8 mouse cellular contexts compared by ENCODE assay signal in the genomic region with DNA sequence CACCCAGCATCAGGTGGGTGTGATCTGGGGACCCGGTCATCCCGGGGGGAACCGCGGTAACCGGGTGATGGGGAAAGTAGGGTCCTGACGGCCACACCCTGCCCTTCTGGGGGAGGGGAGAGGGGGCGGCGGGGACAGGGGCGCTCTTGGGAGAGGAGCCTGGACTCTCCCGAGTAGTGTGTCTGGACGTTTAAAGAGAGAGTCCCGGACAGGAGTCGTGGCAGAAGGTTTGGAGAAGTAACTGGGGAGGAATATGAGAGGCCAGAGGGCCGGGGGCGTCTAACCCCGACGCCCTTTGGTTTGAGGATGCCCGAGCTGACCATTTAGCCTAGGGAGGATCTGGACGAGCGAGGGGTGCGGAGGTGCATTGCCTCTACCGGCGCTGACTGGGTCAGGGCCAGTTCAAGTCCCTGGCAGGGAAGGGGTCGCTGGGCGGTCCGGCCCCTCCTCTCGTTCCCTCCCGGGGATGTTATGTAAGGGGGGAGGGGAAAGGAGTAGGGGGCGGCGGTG. TPM values are rescaled to one million over a fixed set of nuclear protein-coding genes. Genes with fewer than 3 reads are reported as not detected.
DNase-seq lines count a peak whose midpoint lies in the region; ATAC-seq and TF ChIP-seq lines count a peak whose summit lies in the region.

No protein-coding gene starts in this region.

- ATAC-seq in limb, embryonic 12.5 days (ENCODE audit: insufficient number of reproducible peaks, insufficient read depth, low FRiP score, low TSS enrichment, low read depth): peak; percentile 14
- ATAC-seq in stomach, embryonic 15.5 days (ENCODE audit: insufficient read depth, low FRiP score, low read depth): no peak

- peak overlapping the region; percentile 65 for H3K9ac ChIP-seq in limb, embryonic 12.5 days (replicated peaks)
- peak overlapping the region; percentile 48 for H3K9ac ChIP-seq in stomach, embryonic 15.5 days

- peaks cover 7% of the 10 kb centered on the region; the same call in 1 of the 2 replicates for H3K36me3 ChIP-seq in limb, embryonic 12.5 days
- H3K36me3 ChIP-seq in stomach, embryonic 15.5 days: peaks cover 10% of the 10 kb centered on the region; the same call in 1 of the 2 replicates

- H3K4me2 ChIP-seq in limb, embryonic 12.5 days: peak overlapping the region; percentile 96
- peak overlapping the region; percentile 98 for H3K4me2 ChIP-seq in stomach, embryonic 15.5 days

- under 1% methylated on average over 30 of the region's 30 CpGs for WGBS in limb, embryonic 12.5 days
- whole genome bisulfite sequencing in stomach, embryonic 15.5 days: under 1% methylated on average over 29 of the region's 30 CpGs

- H3K4me3 ChIP-seq in gastrocnemius, adult 2 months: peak overlapping the region; percentile 87
- H3K4me3 ChIP-seq in limb, embryonic 12.5 days (replicated peaks): peak overlapping the region; percentile 69
- peak overlapping the region; percentile 83 for H3K4me3 ChIP-seq in stomach, embryonic 15.5 days (replicated peaks)

- H3K9me3 ChIP-seq in limb, embryonic 12.5 days: no peaks in the 10 kb centered on the region
- H3K9me3 ChIP-seq in stomach, embryonic 15.5 days: no peaks in the 10 kb centered on the region

- DNase-seq in gastrocnemius, adult 2 months: no peak
- DNase-seq in gastrocnemius, postnatal 36 days: no peak
- peak; percentile 31 for DNase-seq in right cerebral cortex, postnatal 4 days
- DNase-seq in right cerebral cortex, postnatal 10 days (ENCODE audit: low spot score in 2 of 2): no peak
- DNase-seq in urinary bladder, postnatal 14 days (ENCODE audit: low spot score): no peak
- no peak for DNase-seq in adrenal gland, postnatal 10 days

- intact Hi-C loops in gastrocnemius, adult 2 months (cut with DNase I): loop anchor here (2.0 to 5.0 kb wide), 2 partner anchors 49 to 106 kb away; a partner anchor contains a TSS
- intact Hi-C loops in gastrocnemius, postnatal 36 days (cut with DNase I): no loop called here

- peaks cover 37% of the 10 kb centered on the region for H3K4me1 ChIP-seq in limb, embryonic 12.5 days (replicated peaks)
- H3K4me1 ChIP-seq in stomach, embryonic 15.5 days: peaks cover 33% of the 10 kb centered on the region

- H3K27ac ChIP-seq in gastrocnemius, adult 2 months: peak overlapping the region; percentile 100
- H3K27ac ChIP-seq in limb, embryonic 12.5 days: peak overlapping the region; percentile 64; the same call in 1 of the 2 replicates
- peak overlapping the region; percentile 94 for H3K27ac ChIP-seq in stomach, embryonic 15.5 days

- no peak for TF ChIP-seq CTCF in gastrocnemius, adult 2 months (IDR thresholded peaks at IDR 0.05)

- no peaks in the 10 kb centered on the region for H3K27me3 ChIP-seq in limb, embryonic 12.5 days
- H3K27me3 ChIP-seq in stomach, embryonic 15.5 days (replicated peaks): no peaks in the 10 kb centered on the region

RNA-seq across cellular contexts. Expression of a gene that starts 0.3 kb away (rescaled TPM):
- 1 to 10 TPM; 2.6 to 3.1 TPM for total RNA-seq in gastrocnemius, adult 2 months (2021)
- 1 to 10 TPM; 3.4 to 3.6 TPM for total RNA-seq in gastrocnemius, postnatal 36 days (2021)
- 15.6 and 17.5 TPM in 2 replicates for polyA plus RNA-seq in limb, embryonic 12.5 days (2016; fragmentation: Nextera tagmentation; extraction: Ambion mirVana)
- 19.7 and 22.3 TPM in 2 replicates for polyA plus RNA-seq in stomach, embryonic 15.5 days (2015; fragmentation: Nextera tagmentation; extraction: Ambion mirVana)
- total RNA-seq in adrenal gland, postnatal 10 days (2021): 10 to 100 TPM; 20.9 to 24.6 TPM

RNA-seq across cellular contexts. Expression of a gene that starts 7.3 kb away (rescaled TPM):
- 1 to 10 TPM; 4.9 to 6.4 TPM for total RNA-seq in gastrocnemius, adult 2 months (2021)
- total RNA-seq in gastrocnemius, postnatal 36 days (2021): 1 to 10 TPM; 4.1 to 5.4 TPM
- 6.8 and 7.1 TPM in 2 replicates for polyA plus RNA-seq in limb, embryonic 12.5 days (2016; fragmentation: Nextera tagmentation; extraction: Ambion mirVana)
- polyA plus RNA-seq in stomach, embryonic 15.5 days (2015; fragmentation: Nextera tagmentation; extraction: Ambion mirVana): 6.0 and 6.4 TPM in 2 replicates
- 10 to 100 TPM; 13.0 to 15.2 TPM for total RNA-seq in adrenal gland, postnatal 10 days (2021)

RNA-seq across cellular contexts. Expression of a gene that starts 22.4 kb away (rescaled TPM):
- total RNA-seq in gastrocnemius, adult 2 months (2021): not detected
- not detected for total RNA-seq in gastrocnemius, postnatal 36 days (2021)
- 0.09 and 0.35 TPM in 2 replicates for polyA plus RNA-seq in limb, embryonic 12.5 days (2016; fragmentation: Nextera tagmentation; extraction: Ambion mirVana)
- polyA plus RNA-seq in stomach, embryonic 15.5 days (2015; fragmentation: Nextera tagmentation; extraction: Ambion mirVana): 50.0 and 64.1 TPM in 2 replicates
- 100 to 1,000 TPM; 112 to 253 TPM for total RNA-seq in adrenal gland, postnatal 10 days (2021)

RNA-seq across cellular contexts. Expression of a gene that starts 24.8 kb away (rescaled TPM):
- total RNA-seq in gastrocnemius, adult 2 months (2021): 10 to 100 TPM; 69.3 to 76.7 TPM
- total RNA-seq in gastrocnemius, postnatal 36 days (2021): 10 to 100 TPM; 56.1 to 64.1 TPM
- polyA plus RNA-seq in limb, embryonic 12.5 days (2016; fragmentation: Nextera tagmentation; extraction: Ambion mirVana): 79.6 and 83.0 TPM in 2 replicates
- 49.9 and 58.6 TPM in 2 replicates for polyA plus RNA-seq in stomach, embryonic 15.5 days (2015; fragmentation: Nextera tagmentation; extraction: Ambion mirVana)
- 100 to 1,000 TPM; 112 to 130 TPM for total RNA-seq in adrenal gland, postnatal 10 days (2021)

RNA-seq across cellular contexts. Expression of a gene that starts 39.3 kb away (rescaled TPM):
- 100 to 1,000 TPM in 1 of 2 experiments, 10 to 100 TPM in 1; 55.5 to 168 TPM for total RNA-seq in gastrocnemius, adult 2 months (2021)
- 10 to 100 TPM; 83.2 to 88.9 TPM for total RNA-seq in gastrocnemius, postnatal 36 days (2021)
- polyA plus RNA-seq in limb, embryonic 12.5 days (2016; fragmentation: Nextera tagmentation; extraction: Ambion mirVana): 177 and 181 TPM in 2 replicates
- polyA plus RNA-seq in stomach, embryonic 15.5 days (2015; fragmentation: Nextera tagmentation; extraction: Ambion mirVana): 49.5 and 62.5 TPM in 2 replicates
- 100 to 1,000 TPM; 121 to 219 TPM for total RNA-seq in adrenal gland, postnatal 10 days (2021)

Comparison
In these comparisons a context has a peak if more than half of its experiments do, and no peak if none do; other contexts are left out.
1. RNA of a gene that starts 0.3 kb away (total RNA-seq): 20.9 to 24.6 TPM in adrenal gland, postnatal 10 days; 3.4 to 3.6 TPM in gastrocnemius, postnatal 36 days and 2.6 to 3.1 TPM in gastrocnemius, adult 2 months; every median in the first group is over 4 times any median in the second.
2. RNA of a gene that starts 22.4 kb away (total RNA-seq): 112 to 253 TPM in adrenal gland, postnatal 10 days; not detected in gastrocnemius, postnatal 36 days and not detected in gastrocnemius, adult 2 months; every median in the first group is over 100 times any median in the second.
3. Peak in every context shown above with its lines, with median percentiles within 50 percentile points of each other: H3K27ac ChIP-seq and H3K4me3 ChIP-seq.